Mouse (Mus musculus) forebrain, postnatal 0 days (tissue): ENCODE measurements around the gene Gngt2. TPM values are rescaled to one million over a fixed set of nuclear protein-coding genes. Genes with fewer than 3 reads are reported as not detected.

ENCODE experiments used
- ATAC-seq: fragments of 200-750 bp; cut with Nextera tagmentation; 2 replicates; pipeline ENCODE4 v1.8.0; 2017; ENCODE audit warnings: mild to moderate bottlenecking, moderate library complexity
- DNase-seq: peaks from one replicate; pipeline ENCODE4 v3.0.0-alpha.2; 2015
- H3K27ac ChIP-seq: fragments of 300-500 bp; sonication (generic); 2 replicates; pipeline ENCODE4 v1.5.1; 2014; ENCODE audit warnings: low read depth, mild to moderate bottlenecking, antibody characterized with exemption, low read length, moderate library complexity, mixed read lengths
- H3K27me3 ChIP-seq: fragments of 300-500 bp; sonication (generic); 2 replicates; pipeline ENCODE4 v1.6.1; 2014; ENCODE audit warnings: mild to moderate bottlenecking, low read length, mixed read lengths; ENCODE audit not compliant: insufficient read depth
- H3K36me3 ChIP-seq: fragments of 300-500 bp; sonication (generic); 2 replicates; pipeline ENCODE4 v1.6.1; 2014; ENCODE audit warnings: mild to moderate bottlenecking, moderate library complexity; ENCODE audit not compliant: insufficient read depth
- H3K4me1 ChIP-seq: fragments of 300-500 bp; sonication (generic); 2 replicates; pipeline ENCODE4 v1.6.1; 2014; ENCODE audit warnings: antibody characterized with exemption; ENCODE audit not compliant: insufficient read depth
- H3K4me2 ChIP-seq: fragments of 300-500 bp; sonication (generic); 2 replicates; pipeline ENCODE4 v1.6.1; 2014; ENCODE audit warnings: low read depth, mild to moderate bottlenecking, moderate library complexity
- H3K4me3 ChIP-seq: fragments of 300-500 bp; sonication (generic); 2 replicates; pipeline ENCODE4 v1.5.1; 2014; ENCODE audit warnings: low read depth, low read length, mixed read lengths
- H3K9ac ChIP-seq: fragments of 300-500 bp; sonication (generic); 2 replicates; pipeline ENCODE4 v1.6.1; 2014; ENCODE audit warnings: mild to moderate bottlenecking
- H3K9me3 ChIP-seq: fragments of 300-500 bp; sonication (generic); 2 replicates; pipeline ENCODE4 v1.6.1; 2016; ENCODE audit warnings: low read length
- CTCF ChIP-seq: sonication (generic); IDR thresholded peaks from 2 replicates; pipeline ENCODE4 v1.5.1; 2016; ENCODE audit warnings: antibody characterized with exemption, control low read depth, low read depth
- WGBS: fragments of 180-500 bp; shearing (Covaris S2); extraction: QIAGEN DNeasy Blood & Tissue Kit; methylation state at CpG from one replicate; pipeline ENCODE4 v1.1.7; 2014; 5-methylcytosine and 5-hydroxymethylcytosine counted together
- polyA plus RNA-seq: library from polyadenylated mRNA; unstranded; fragments of >200 nt; fragmentation: Nextera tagmentation; extraction: Ambion mirVana; gene quantifications from 2 replicates; pipeline ENCODE4 v1.2.1, GENCODE M21; 2015
- total RNA-seq: library from RNA; depleted of rRNA; stranded (reverse); fragments of >200 nt; gene quantifications from 2 replicates; pipeline ENCODE4 v1.2.3, GENCODE M21; 2014

Gngt2 gene
- total and polyA plus RNA-seq, 2 experiments from 2014 or later: 1.0 to 1.9 TPM

DNA sequence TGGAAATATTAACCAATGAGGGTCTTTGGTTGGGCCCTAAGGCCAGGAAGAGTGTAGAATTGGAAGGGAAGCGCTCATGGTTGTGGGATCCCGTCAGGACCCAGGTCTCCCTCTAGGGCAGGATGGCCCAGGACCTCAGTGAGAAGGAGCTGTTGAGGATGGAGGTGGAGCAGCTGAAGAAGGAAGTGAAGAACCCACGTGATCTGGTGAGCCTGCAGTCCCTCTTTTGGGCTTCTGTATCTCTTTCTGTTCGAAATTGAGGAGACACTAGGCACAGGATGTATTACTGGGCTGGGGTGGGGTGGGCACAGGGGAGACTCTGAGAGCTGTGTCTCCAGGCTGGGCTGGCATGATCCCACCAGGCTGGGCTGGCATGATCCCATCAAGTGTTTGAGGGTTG lies 7.9 kb downstream of the Gngt2 start:
- Histone ChIP-seq H3K4me1 (no peaks in the 10 kb centered on the region), H3K27ac (no peak overlapping the region), H3K9ac (no peak overlapping the region), H3K4me2 (no peak overlapping the region), H3K36me3 (no peaks in the 10 kb centered on the region), H3K27me3 (peaks cover 8% of the 10 kb centered on the region), H3K4me3 (no peak overlapping the region), H3K9me3 (no peaks in the 10 kb centered on the region)
- no peak for TF ChIP-seq CTCF
- DNase-seq (no peak), ATAC-seq (no peak)
- 73% methylated on average over 4 of the region's 4 CpGs for whole genome bisulfite sequencing

DNA sequence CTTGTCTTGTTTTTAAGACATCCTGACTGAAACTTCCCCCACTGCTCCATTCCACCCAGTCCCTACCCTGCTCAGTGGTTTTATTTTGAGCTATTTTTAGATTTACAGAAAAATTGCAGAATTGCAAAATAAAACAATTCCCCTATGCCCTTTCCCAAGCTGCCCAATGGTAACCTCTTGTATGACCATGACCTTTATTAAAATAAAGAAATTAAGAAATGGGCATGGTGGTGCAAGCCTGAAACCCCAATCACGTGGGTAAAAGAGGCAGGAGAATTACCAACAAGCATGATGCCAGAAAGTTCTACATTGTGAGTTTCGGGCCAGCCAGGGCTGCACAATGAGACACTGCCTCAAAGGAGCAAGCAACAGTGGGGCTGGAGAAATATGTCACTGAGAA lies 13.9 kb downstream of the Gngt2 start:
- Histone ChIP-seq H3K4me3 (no peak overlapping the region), H3K4me2 (no peak overlapping the region), H3K4me1 (no peaks in the 10 kb centered on the region), H3K9me3 (no peaks in the 10 kb centered on the region), H3K27me3 (no peaks in the 10 kb centered on the region), H3K27ac (no peak overlapping the region), H3K9ac (no peak overlapping the region), H3K36me3 (no peaks in the 10 kb centered on the region)
- DNase-seq: no peak
- no peak for TF ChIP-seq CTCF
- ATAC-seq: no peak
- WGBS: 71% methylated on average over 2 of the region's 2 CpGs

DNA sequence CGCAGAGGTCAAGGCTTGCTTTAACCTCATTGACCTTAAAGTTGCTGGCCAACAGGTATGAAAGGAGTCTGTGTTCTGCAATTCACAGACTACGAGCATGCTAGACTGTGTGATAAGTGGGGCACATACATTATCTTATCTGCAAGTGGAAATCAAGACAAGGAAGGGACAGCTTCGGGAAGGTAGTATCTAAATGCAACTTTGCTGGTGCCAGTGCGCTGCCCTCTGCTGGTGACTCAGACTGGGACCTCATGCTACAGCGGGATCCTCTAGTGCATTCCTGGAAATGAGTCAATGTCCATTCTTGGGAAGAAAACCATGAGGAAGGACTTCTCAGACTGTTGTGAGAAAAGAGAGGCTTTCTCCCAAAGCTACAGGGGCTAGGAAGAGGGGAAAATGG lies 16.7 kb downstream of the Gngt2 start:
- no peak overlapping the region for H3K27ac ChIP-seq
- WGBS: 59% methylated on average over 5 of the region's 5 CpGs
- no peak overlapping the region for H3K4me2 ChIP-seq
- no peak for DNase-seq
- no peaks in the 10 kb centered on the region for H3K4me1 ChIP-seq
- H3K36me3 ChIP-seq: no peaks in the 10 kb centered on the region
- peak; percentile 67 for TF ChIP-seq CTCF
- no peak overlapping the region for H3K4me3 ChIP-seq
- H3K9ac ChIP-seq: no peak overlapping the region
- no peaks in the 10 kb centered on the region for H3K9me3 ChIP-seq
- H3K27me3 ChIP-seq: no peaks in the 10 kb centered on the region
- no peak for ATAC-seq

DNA sequence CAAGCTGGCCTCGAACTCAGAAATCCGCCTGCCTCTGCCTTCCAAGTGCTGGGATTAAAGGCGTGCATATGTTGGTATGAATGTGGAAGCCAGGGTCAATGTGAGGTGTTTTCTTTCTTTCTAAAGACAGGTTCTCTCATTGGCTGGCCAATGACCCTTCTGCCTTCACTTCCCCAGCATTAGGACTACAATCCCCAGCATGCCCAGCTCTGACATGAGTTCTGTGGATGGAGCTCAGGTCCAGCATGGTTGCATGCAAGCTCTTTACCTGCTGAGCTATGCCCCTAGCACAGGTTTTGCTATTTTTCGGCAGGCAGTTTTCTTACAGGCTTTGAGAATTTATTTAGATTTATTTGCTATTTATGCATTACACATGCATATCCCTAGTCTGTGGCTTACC lies 20.3 kb downstream of the Gngt2 start:
- no peak overlapping the region for H3K4me2 ChIP-seq
- 86% methylated on average over 4 of the region's 4 CpGs for WGBS
- peaks cover 5% of the 10 kb centered on the region; the same call in 1 of the 2 replicates for H3K4me1 ChIP-seq
- no peak for TF ChIP-seq CTCF
- ATAC-seq: no peak
- peak overlapping the region; percentile 65; the same call in 1 of the 2 replicates for H3K9ac ChIP-seq
- H3K36me3 ChIP-seq: no peaks in the 10 kb centered on the region
- H3K4me3 ChIP-seq: 0 out of 2 replicates have a peak overlapping the region, but pooled peaks have one; percentile 94
- no peak overlapping the region for H3K27ac ChIP-seq
- H3K27me3 ChIP-seq: no peaks in the 10 kb centered on the region
- no peak for DNase-seq
- H3K9me3 ChIP-seq: no peaks in the 10 kb centered on the region

DNA sequence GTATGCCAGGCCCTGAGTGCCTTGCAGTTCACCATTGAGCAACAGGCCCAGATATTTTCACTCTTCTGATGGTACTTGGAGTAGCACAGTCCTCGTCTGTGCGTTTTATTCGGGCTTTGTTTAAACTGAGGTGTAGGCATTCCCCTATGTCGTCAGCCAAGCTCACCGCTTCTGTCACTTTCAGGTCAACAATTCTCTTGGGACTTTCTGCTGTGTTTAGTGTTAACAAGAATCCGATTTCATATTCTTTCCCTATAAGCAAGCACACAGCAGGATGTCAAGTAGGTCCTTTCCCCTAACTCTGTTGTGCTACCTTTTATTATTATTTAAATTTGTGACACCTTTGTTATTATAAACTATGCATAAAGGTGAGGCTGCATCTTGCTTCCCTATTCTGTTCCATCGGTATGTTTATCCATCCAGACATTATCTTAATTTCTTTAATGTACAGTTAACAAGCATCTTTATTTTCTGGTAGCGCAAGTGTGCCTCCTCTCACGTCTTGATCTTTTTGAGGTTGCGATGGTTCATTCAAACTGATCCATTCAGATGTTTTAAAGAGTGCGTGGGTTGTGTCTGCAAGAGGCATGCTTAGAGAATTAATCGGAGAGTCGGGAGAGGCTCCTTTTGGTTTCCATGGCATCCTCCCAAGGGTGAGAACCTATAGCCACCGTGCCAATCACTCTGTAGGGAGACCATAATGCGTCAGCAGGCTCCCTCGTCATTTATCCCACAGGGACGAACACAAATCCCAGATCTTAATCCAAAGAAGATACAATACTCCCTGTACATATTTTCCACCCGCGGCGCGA lies 20.9 kb downstream of the Gngt2 start:
- no peaks in the 10 kb centered on the region for H3K27me3 ChIP-seq
- no peaks in the 10 kb centered on the region for H3K36me3 ChIP-seq
- DNase-seq (no peak), ATAC-seq (peak; percentile 16)
- peak overlapping the region; percentile 65 for H3K9ac ChIP-seq
- peak overlapping the region; percentile 94 for H3K4me3 ChIP-seq
- TF ChIP-seq CTCF: no peak
- H3K27ac ChIP-seq: peak overlapping the region; percentile 89
- H3K4me2 ChIP-seq: peak overlapping the region; percentile 60
- WGBS: 13% methylated on average over 21 of the region's 21 CpGs
- H3K4me1 ChIP-seq: peaks cover 5% of the 10 kb centered on the region; the same call in 1 of the 2 replicates
- H3K9me3 ChIP-seq: no peaks in the 10 kb centered on the region

DNA sequence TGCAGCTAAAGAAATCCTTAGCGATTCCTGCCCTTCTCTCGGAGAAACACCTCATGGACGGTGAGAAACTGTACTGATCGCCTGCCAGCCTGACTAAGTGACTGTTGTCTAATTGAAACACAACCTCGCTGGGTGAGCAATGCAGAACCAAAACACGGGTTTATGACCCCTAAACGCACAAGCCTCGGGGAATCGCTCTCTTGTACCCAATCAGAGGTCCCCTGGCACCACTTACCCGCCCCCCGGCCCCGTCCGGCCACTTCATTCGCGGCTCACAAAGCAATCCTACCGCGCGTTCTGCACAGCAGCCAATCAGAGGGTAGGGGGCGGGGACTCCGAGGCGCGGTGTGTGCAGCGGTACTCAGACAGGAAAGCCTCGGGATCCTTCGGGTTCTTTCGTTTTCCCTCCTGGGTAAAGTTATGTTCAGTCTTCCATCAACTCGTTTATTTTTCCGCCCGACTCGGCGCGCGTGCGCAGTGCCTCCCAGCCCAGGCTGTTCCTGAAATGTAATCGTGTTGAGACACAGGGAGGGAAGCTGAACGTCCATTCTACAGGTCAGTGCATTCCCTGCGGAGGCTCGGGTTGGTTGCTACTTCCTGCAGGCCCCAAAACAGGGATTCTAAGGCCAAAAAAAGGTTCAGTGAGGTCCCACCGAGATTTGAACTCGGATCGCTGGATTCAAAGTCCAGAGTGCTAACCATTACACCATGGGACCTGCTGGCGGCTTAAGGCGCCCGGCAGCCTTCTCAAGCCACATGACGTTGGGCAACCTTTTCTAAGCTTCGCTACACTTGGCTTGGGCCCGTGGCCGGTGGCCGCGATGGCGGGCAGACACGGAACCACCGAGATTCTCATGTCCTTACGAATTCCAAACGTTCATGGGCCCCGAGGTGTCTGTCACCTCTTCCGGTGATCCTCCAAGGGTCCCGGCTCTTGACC lies 21.8 kb downstream of the Gngt2 start:
- H3K4me1 ChIP-seq: peaks cover 5% of the 10 kb centered on the region; the same call in 1 of the 2 replicates
- peak overlapping the region; percentile 65 for H3K9ac ChIP-seq
- peak; percentile 98 for DNase-seq
- TF ChIP-seq CTCF: no peak
- no peaks in the 10 kb centered on the region for H3K27me3 ChIP-seq
- no peaks in the 10 kb centered on the region for H3K9me3 ChIP-seq
- ATAC-seq: peak; percentile 99
- peak overlapping the region; percentile 94 for H3K4me3 ChIP-seq
- under 1% methylated on average over 58 of the region's 58 CpGs for WGBS
- peak overlapping the region; percentile 60 for H3K4me2 ChIP-seq
- H3K36me3 ChIP-seq: no peaks in the 10 kb centered on the region
- H3K27ac ChIP-seq: peak overlapping the region; percentile 89
